Comparison of ENCODE assay signal across 27 mouse cellular contexts in genomic region chr1:175640435-175641150, GRCm38 (mm10). TPM values are rescaled to one million over a fixed set of nuclear protein-coding genes. Genes with fewer than 3 reads are reported as not detected.
DNase-seq lines count a peak whose midpoint lies in the region; ATAC-seq and TF ChIP-seq lines count a peak whose summit lies in the region.
"Had no signal": no experiment of that assay in that cellular context is flagged by ENCODE, and none has a peak within 500 bp of the region (broad histone marks: within the 10 kb centered on the region; RNA-seq: fewer than 3 reads in every experiment).

No protein-coding gene starts in this region.

- no peaks in the 10 kb centered on the region for H3K36me3 ChIP-seq in heart, embryonic 16.5 days (ENCODE audit: control insufficient read depth, insufficient read depth)
- no peaks in the 10 kb centered on the region for H3K36me3 ChIP-seq in midbrain, postnatal 0 days (ENCODE audit: insufficient read depth, low read length)
- no peaks in the 10 kb centered on the region for H3K36me3 ChIP-seq in hindbrain, embryonic 13.5 days
- H3K36me3 ChIP-seq in kidney, embryonic 15.5 days = no peaks in the 10 kb centered on the region
- H3K36me3 ChIP-seq: heart, embryonic 13.5 days; liver, embryonic 15.5 days; midbrain, embryonic 10.5 days had no signal

- WGBS in heart, embryonic 16.5 days = 70% methylated on average over 6 of the region's 6 CpGs
- 85% methylated on average over 6 of the region's 6 CpGs for WGBS in midbrain, postnatal 0 days
- WGBS in hindbrain, embryonic 13.5 days = 85% methylated on average over 6 of the region's 6 CpGs
- 81% methylated on average over 6 of the region's 6 CpGs for WGBS in kidney, embryonic 15.5 days

- no peak overlapping the region for H3K9ac ChIP-seq in heart, embryonic 16.5 days (ENCODE audit: low read length)
- H3K9ac ChIP-seq in midbrain, postnatal 0 days (replicated peaks; ENCODE audit: low read length, poor library complexity, severe bottlenecking) = no peak overlapping the region
- H3K9ac ChIP-seq in hindbrain, embryonic 13.5 days = no peak overlapping the region
- H3K9ac ChIP-seq in kidney, embryonic 15.5 days = no peak overlapping the region
- H3K9ac ChIP-seq: forebrain, postnatal 0 days; heart, embryonic 13.5 days; liver, embryonic 15.5 days had no signal

- peak; percentile 52; the same call in 1 of the 2 replicates for ATAC-seq in heart, embryonic 16.5 days (replicated peaks; ENCODE audit: extremely low read depth, insufficient read depth, low FRiP score)
- ATAC-seq in megakaryocyte progenitor cell, adult 5-6 weeks (replicated peaks; ENCODE audit: poor library complexity) = peak; percentile 55
- ATAC-seq in midbrain, postnatal 0 days (ENCODE audit: low FRiP score) = no peak
- no peak for ATAC-seq in hindbrain, embryonic 13.5 days (ENCODE audit: low FRiP score)
- no peak for ATAC-seq in kidney, embryonic 15.5 days (replicated peaks; ENCODE audit: low FRiP score)
- ATAC-seq: forebrain, postnatal 0 days; hindbrain, embryonic 16.5 days; lung, postnatal 0 days had no signal

- no peak overlapping the region for H3K27ac ChIP-seq in heart, embryonic 16.5 days (ENCODE audit: low read length)
- H3K27ac ChIP-seq in bone marrow macrophage, adult 2 months (ENCODE audit: insufficient read depth, low read depth, low read length) = peak overlapping the region; percentile 99
- no peak overlapping the region for H3K27ac ChIP-seq in midbrain, postnatal 0 days (ENCODE audit: low read depth, low read length)
- no peak overlapping the region for H3K27ac ChIP-seq in hindbrain, embryonic 13.5 days
- no peak overlapping the region for H3K27ac ChIP-seq in kidney, embryonic 15.5 days
- H3K27ac ChIP-seq: heart, embryonic 13.5 days; kidney, postnatal 0 days; layer of hippocampus, adult 2 months; liver, embryonic 15.5 days; midbrain, embryonic 10.5 days had no signal

- no peaks in the 10 kb centered on the region for H3K4me1 ChIP-seq in heart, embryonic 16.5 days (ENCODE audit: control insufficient read depth, insufficient read depth, low read length)
- H3K4me1 ChIP-seq in bone marrow macrophage, adult 2 months (ENCODE audit: control insufficient read depth, insufficient read depth, low read length) = peaks cover 71% of the 10 kb centered on the region
- no peaks in the 10 kb centered on the region for H3K4me1 ChIP-seq in midbrain, postnatal 0 days (ENCODE audit: insufficient read depth, low read length)
- no peaks in the 10 kb centered on the region for H3K4me1 ChIP-seq in hindbrain, embryonic 13.5 days (replicated peaks)
- no peaks in the 10 kb centered on the region for H3K4me1 ChIP-seq in kidney, embryonic 15.5 days
- H3K4me1 ChIP-seq: heart, embryonic 13.5 days had no signal

- TF ChIP-seq POLR2A in bone marrow macrophage, adult 2 months (IDR thresholded peaks at IDR 0.05; ENCODE audit: borderline replicate concordance, low read depth, low read length) = no peak

- H3K9me3 ChIP-seq in heart, embryonic 16.5 days (replicated peaks; ENCODE audit: control insufficient read depth, low read length) = no peaks in the 10 kb centered on the region
- no peaks in the 10 kb centered on the region for H3K9me3 ChIP-seq in midbrain, postnatal 0 days (ENCODE audit: low read length)
- no peaks in the 10 kb centered on the region for H3K9me3 ChIP-seq in hindbrain, embryonic 13.5 days
- H3K9me3 ChIP-seq in kidney, embryonic 15.5 days (replicated peaks) = no peaks in the 10 kb centered on the region
- H3K9me3 ChIP-seq: heart, embryonic 13.5 days; liver, embryonic 15.5 days; midbrain, embryonic 10.5 days had no signal

- TF ChIP-seq CTCF in bone marrow macrophage, adult 2 months (IDR thresholded peaks at IDR 0.05; ENCODE audit: low read depth, low read length) = no peak
- TF ChIP-seq CTCF in midbrain, postnatal 0 days (IDR thresholded peaks at IDR 0.05) = no peak

- no peak overlapping the region for H3K4me3 ChIP-seq in heart, embryonic 16.5 days (ENCODE audit: low read length)
- H3K4me3 ChIP-seq in bone marrow macrophage, adult 2 months (ENCODE audit: insufficient read depth, low read length) = no peak overlapping the region
- no peak overlapping the region for H3K4me3 ChIP-seq in midbrain, postnatal 0 days (ENCODE audit: low read depth, low read length)
- H3K4me3 ChIP-seq in hindbrain, embryonic 13.5 days = no peak overlapping the region
- no peak overlapping the region for H3K4me3 ChIP-seq in kidney, embryonic 15.5 days (replicated peaks)
- H3K4me3 ChIP-seq: heart, embryonic 13.5 days; layer of hippocampus, adult 2 months; liver, embryonic 15.5 days; midbrain, embryonic 10.5 days had no signal

- no peak overlapping the region for H3K4me2 ChIP-seq in heart, embryonic 16.5 days (ENCODE audit: low read depth, low read length)
- H3K4me2 ChIP-seq in midbrain, postnatal 0 days (ENCODE audit: low read depth, low read length, poor library complexity, severe bottlenecking) = no peak overlapping the region
- H3K4me2 ChIP-seq in hindbrain, embryonic 13.5 days = no peak overlapping the region
- H3K4me2 ChIP-seq in kidney, embryonic 15.5 days = no peak overlapping the region
- H3K4me2 ChIP-seq: heart, embryonic 13.5 days; liver, embryonic 15.5 days had no signal

- DNase-seq in heart, adult 8-10 months (ENCODE audit: low spot score) = no peak
- peak; percentile 67 for DNase-seq in thymus, postnatal 14 days
- no peak for DNase-seq in midbrain, postnatal 0 days (ENCODE audit: low spot score)
- DNase-seq: cerebellum, postnatal 14 days; embryo, embryonic 11 days; forebrain, postnatal 0 days; heart, postnatal 36 days; kidney, adult 11 months; layer of hippocampus, postnatal 36 days; retina, postnatal 1 day had no signal

- H3K27me3 ChIP-seq in heart, embryonic 16.5 days (ENCODE audit: control insufficient read depth, insufficient read depth, low read length) = no peaks in the 10 kb centered on the region
- H3K27me3 ChIP-seq in midbrain, postnatal 0 days (ENCODE audit: insufficient read depth, low read length) = no peaks in the 10 kb centered on the region
- H3K27me3 ChIP-seq in hindbrain, embryonic 13.5 days = no peaks in the 10 kb centered on the region
- no peaks in the 10 kb centered on the region for H3K27me3 ChIP-seq in kidney, embryonic 15.5 days
- H3K27me3 ChIP-seq: heart, embryonic 13.5 days; liver, embryonic 15.5 days had no signal

RNA-seq across cellular contexts. Expression of gene Fh1, which starts 15.2 kb away (rescaled TPM):
- polyA plus RNA-seq in heart, embryonic 16.5 days (2015; fragmentation: Nextera tagmentation; extraction: Ambion mirVana) = 301 and 326 TPM in 2 replicates
- 100 to 1,000 TPM; 543 to 586 (median 574) TPM for total RNA-seq in heart, adult 8-10 months (2022)
- polyA plus RNA-seq in bone marrow macrophage, adult 2 months (2012; ENCODE audit: insufficient read depth, insufficient read length, missing spikeins) = 185 and 188 TPM in 2 replicates
- 162 and 179 TPM in 2 replicates for total RNA-seq in megakaryocyte progenitor cell, adult 5-6 weeks (2015)
- 104 and 121 TPM in 2 replicates for total RNA-seq in megakaryocyte progenitor cell, adult 5-6 weeks (2017)
- total RNA-seq in midbrain, postnatal 0 days (2014; rRNA removed) = 48.8 and 59.2 TPM in 2 replicates
- polyA plus RNA-seq in midbrain, postnatal 0 days (2015; fragmentation: Nextera tagmentation; extraction: Ambion mirVana) = 95.0 and 102 TPM in 2 replicates
- 83.4 and 84.5 TPM in 2 replicates for polyA plus RNA-seq in hindbrain, embryonic 13.5 days (2015; fragmentation: Nextera tagmentation; extraction: Ambion mirVana)
- polyA plus RNA-seq in kidney, embryonic 15.5 days (2015; fragmentation: Nextera tagmentation; extraction: Ambion mirVana) = 127 and 133 TPM in 2 replicates

RNA-seq across cellular contexts. Expression of gene Kmo, which starts 20.4 kb away (rescaled TPM):
- polyA plus RNA-seq in heart, embryonic 16.5 days (2015; fragmentation: Nextera tagmentation; extraction: Ambion mirVana) = 0.10 and 0.38 TPM in 2 replicates
- under 1 TPM; 0.28 to 0.44 (median 0.30) TPM for total RNA-seq in heart, adult 8-10 months (2022)
- polyA plus RNA-seq in bone marrow macrophage, adult 2 months (2012; ENCODE audit: insufficient read depth, insufficient read length, missing spikeins) = 12.3 and 15.5 TPM in 2 replicates
- 3.0 and 3.4 TPM in 2 replicates for total RNA-seq in megakaryocyte progenitor cell, adult 5-6 weeks (2015)
- 6.4 and 7.1 TPM in 2 replicates for total RNA-seq in megakaryocyte progenitor cell, adult 5-6 weeks (2017)
- not detected in 2 replicates for total RNA-seq in midbrain, postnatal 0 days (2014; rRNA removed)
- not detected in 2 replicates for polyA plus RNA-seq in midbrain, postnatal 0 days (2015; fragmentation: Nextera tagmentation; extraction: Ambion mirVana)
- polyA plus RNA-seq in hindbrain, embryonic 13.5 days (2015; fragmentation: Nextera tagmentation; extraction: Ambion mirVana) = 0.18 and 0.21 TPM in 2 replicates
- 0.25 and 0.37 TPM in 2 replicates for polyA plus RNA-seq in kidney, embryonic 15.5 days (2015; fragmentation: Nextera tagmentation; extraction: Ambion mirVana)
- total RNA-seq: forebrain, postnatal 0 days; left cerebral cortex, postnatal 25 days had no signal
- polyA plus RNA-seq: forebrain, postnatal 0 days had no signal

RNA-seq across cellular contexts. Expression of gene Opn3, which starts 52.0 kb away (rescaled TPM):
- polyA plus RNA-seq in heart, embryonic 16.5 days (2015; fragmentation: Nextera tagmentation; extraction: Ambion mirVana) = 12.2 and 13.7 TPM in 2 replicates
- total RNA-seq in heart, adult 8-10 months (2022) = 1 to 10 TPM; 3.7 to 5.8 (median 4.0) TPM
- polyA plus RNA-seq in bone marrow macrophage, adult 2 months (2012; ENCODE audit: insufficient read depth, insufficient read length, missing spikeins) = 5.7 and 7.6 TPM in 2 replicates
- 0.25 and 0.88 TPM in 2 replicates for total RNA-seq in megakaryocyte progenitor cell, adult 5-6 weeks (2015)
- 0.30 and 0.37 TPM in 2 replicates for total RNA-seq in megakaryocyte progenitor cell, adult 5-6 weeks (2017)
- total RNA-seq in midbrain, postnatal 0 days (2014; rRNA removed) = 16.2 and 19.3 TPM in 2 replicates
- 9.5 and 10.4 TPM in 2 replicates for polyA plus RNA-seq in midbrain, postnatal 0 days (2015; fragmentation: Nextera tagmentation; extraction: Ambion mirVana)
- polyA plus RNA-seq in hindbrain, embryonic 13.5 days (2015; fragmentation: Nextera tagmentation; extraction: Ambion mirVana) = 5.4 and 6.8 TPM in 2 replicates
- polyA plus RNA-seq in kidney, embryonic 15.5 days (2015; fragmentation: Nextera tagmentation; extraction: Ambion mirVana) = 8.1 and 9.6 TPM in 2 replicates

RNA-seq across cellular contexts. Expression of gene Chml, which starts 52.1 kb away (rescaled TPM):
- polyA plus RNA-seq in heart, embryonic 16.5 days (2015; fragmentation: Nextera tagmentation; extraction: Ambion mirVana) = 3.0 and 3.8 TPM in 2 replicates
- total RNA-seq in heart, adult 8-10 months (2022) = 1 to 10 TPM; 6.7 to 9.7 (median 7.7) TPM
- 9.4 and 9.6 TPM in 2 replicates for polyA plus RNA-seq in bone marrow macrophage, adult 2 months (2012; ENCODE audit: insufficient read depth, insufficient read length, missing spikeins)
- 9.6 and 11.8 TPM in 2 replicates for total RNA-seq in megakaryocyte progenitor cell, adult 5-6 weeks (2015)
- total RNA-seq in megakaryocyte progenitor cell, adult 5-6 weeks (2017) = 16.4 and 17.1 TPM in 2 replicates
- total RNA-seq in midbrain, postnatal 0 days (2014; rRNA removed) = 12.6 and 29.8 TPM in 2 replicates
- 2.6 and 3.1 TPM in 2 replicates for polyA plus RNA-seq in midbrain, postnatal 0 days (2015; fragmentation: Nextera tagmentation; extraction: Ambion mirVana)
- polyA plus RNA-seq in hindbrain, embryonic 13.5 days (2015; fragmentation: Nextera tagmentation; extraction: Ambion mirVana) = 3.0 and 3.3 TPM in 2 replicates
- 3.0 and 3.4 TPM in 2 replicates for polyA plus RNA-seq in kidney, embryonic 15.5 days (2015; fragmentation: Nextera tagmentation; extraction: Ambion mirVana)

RNA-seq across cellular contexts. Expression of gene Wdr64, which starts 57.8 kb away (rescaled TPM):
- not detected in 2 replicates for polyA plus RNA-seq in heart, embryonic 16.5 days (2015; fragmentation: Nextera tagmentation; extraction: Ambion mirVana)
- not detected for total RNA-seq in heart, adult 8-10 months (2022)
- not detected in 2 replicates for polyA plus RNA-seq in bone marrow macrophage, adult 2 months (2012; ENCODE audit: insufficient read depth, insufficient read length, missing spikeins)
- not detected in 2 replicates for total RNA-seq in megakaryocyte progenitor cell, adult 5-6 weeks (2015)
- total RNA-seq in megakaryocyte progenitor cell, adult 5-6 weeks (2017) = not detected in 2 replicates
- total RNA-seq in midbrain, postnatal 0 days (2014; rRNA removed) = not detected in 2 replicates
- not detected in 2 replicates for polyA plus RNA-seq in midbrain, postnatal 0 days (2015; fragmentation: Nextera tagmentation; extraction: Ambion mirVana)
- polyA plus RNA-seq in hindbrain, embryonic 13.5 days (2015; fragmentation: Nextera tagmentation; extraction: Ambion mirVana) = not detected in 2 replicates
- polyA plus RNA-seq in kidney, embryonic 15.5 days (2015; fragmentation: Nextera tagmentation; extraction: Ambion mirVana) = 0.08 and 0.10 TPM in 2 replicates
- total RNA-seq: adrenal gland, postnatal 4 days; forebrain, postnatal 0 days; gastrocnemius, postnatal 4 days; heart, postnatal 36 days; layer of hippocampus, adult 2 months; layer of hippocampus, postnatal 36 days; left cerebral cortex, postnatal 25 days had no signal
- polyA plus RNA-seq: embryonic facial prominence, embryonic 14.5 days; forebrain, postnatal 0 days; heart, embryonic 13.5 days; hindbrain, embryonic 16.5 days; kidney, postnatal 0 days; limb, embryonic 14.5 days; liver, embryonic 15.5 days; lung, postnatal 0 days; midbrain, embryonic 10.5 days had no signal

Comparison
In these comparisons a context has a peak if more than half of its experiments do, and no peak if none do; other contexts are left out.
1. ATAC-seq: peak in heart, embryonic 16.5 days (single experiment) and megakaryocyte progenitor cell, adult 5-6 weeks (single experiment); none in midbrain, postnatal 0 days (single experiment), hindbrain, embryonic 13.5 days (single experiment) and kidney, embryonic 15.5 days (single experiment).